Mouse (Mus musculus) MEL (cell line): ENCODE measurements at regions not wholly inside any gene's neighbourhood (a gene's known extent, or its start where the extent isn't known, plus 50 kb on each side); places are given as distances from the start of the nearest gene placed in this dataset.

Source experiments
- BHLHE40 ChIP-seq: IDR thresholded peaks from 2 replicates; pipeline ENCODE4 v1.6.1; 2012; ENCODE audit warnings: low read depth, mild to moderate bottlenecking, inconsistent platforms, low read length, improper control_type of control experiment, borderline replicate concordance
- CTCF ChIP-seq, 3 experiments: IDR thresholded peaks in 2 of 3; conservative IDR thresholded peaks in 1 of 3; 2 replicates each; pipeline ENCODE4 v1.5.1; 2011 to 2012; ENCODE audit warnings: low read length in 3 of 3, low read depth in 2 of 3, mild to moderate bottlenecking in 2 of 3, improper control_type of control experiment in 1 of 3, inconsistent platforms in 1 of 3, mixed read lengths in 1 of 3, moderate library complexity in 1 of 3; ENCODE audit not compliant: control insufficient read depth in 1 of 3, insufficient read depth in 1 of 3, poor library complexity in 1 of 3, severe bottlenecking in 1 of 3
- ELF1 ChIP-seq: IDR thresholded peaks from 2 replicates; pipeline ENCODE4 v1.6.1; 2014; ENCODE audit warnings: low read depth, mild to moderate bottlenecking, inconsistent platforms, low read length, improper control_type of control experiment, moderate library complexity
- EP300 ChIP-seq, 2 experiments: IDR thresholded peaks; 2 replicates each; pipeline ENCODE4 v1.6.1; 2011; ENCODE audit warnings: improper control_type of control experiment in 2 of 2, low read length in 2 of 2, low read depth in 1 of 2, mild to moderate bottlenecking in 1 of 2
- KAT2A ChIP-seq: conservative IDR thresholded peaks from 2 replicates; pipeline ENCODE4 v1.6.1; 2012; ENCODE audit warnings: low read depth, low read length, improper control_type of control experiment, inconsistent platforms
- MAFK ChIP-seq: IDR thresholded peaks from 2 replicates; pipeline ENCODE4 v1.6.1; 2011; ENCODE audit warnings: low read depth, mild to moderate bottlenecking, low read length, improper control_type of control experiment, borderline replicate concordance
- MYB ChIP-seq: IDR thresholded peaks from 2 replicates; pipeline ENCODE4 v1.6.1; 2011; ENCODE audit warnings: mild to moderate bottlenecking, low read depth, low read length, improper control_type of control experiment
- POLR2A ChIP-seq, 2 experiments: IDR thresholded peaks; 2 replicates each; pipeline ENCODE4 v1.6.1; 2011 to 2012; ENCODE audit warnings: low read length in 2 of 2, mild to moderate bottlenecking in 2 of 2, control low read depth in 1 of 2, improper control_type of control experiment in 1 of 2, low read depth in 1 of 2, moderate library complexity in 1 of 2; ENCODE audit not compliant: control insufficient read depth in 1 of 2, insufficient read depth in 1 of 2, poor library complexity in 1 of 2
- USF2 ChIP-seq, 2 experiments: IDR thresholded peaks; 2 replicates each; pipeline ENCODE4 v1.6.1; 2011 to 2012; ENCODE audit warnings: improper control_type of control experiment in 2 of 2, low read length in 2 of 2, borderline replicate concordance in 1 of 2, inconsistent platforms in 1 of 2, low read depth in 1 of 2, mild to moderate bottlenecking in 1 of 2; ENCODE audit not compliant: insufficient read depth in 1 of 2
- ZKSCAN1 ChIP-seq: IDR thresholded peaks from 2 replicates; pipeline ENCODE4 v1.6.1; 2012; ENCODE audit warnings: low read depth, mild to moderate bottlenecking, inconsistent platforms, low read length, improper control_type of control experiment, moderate library complexity

DNA sequence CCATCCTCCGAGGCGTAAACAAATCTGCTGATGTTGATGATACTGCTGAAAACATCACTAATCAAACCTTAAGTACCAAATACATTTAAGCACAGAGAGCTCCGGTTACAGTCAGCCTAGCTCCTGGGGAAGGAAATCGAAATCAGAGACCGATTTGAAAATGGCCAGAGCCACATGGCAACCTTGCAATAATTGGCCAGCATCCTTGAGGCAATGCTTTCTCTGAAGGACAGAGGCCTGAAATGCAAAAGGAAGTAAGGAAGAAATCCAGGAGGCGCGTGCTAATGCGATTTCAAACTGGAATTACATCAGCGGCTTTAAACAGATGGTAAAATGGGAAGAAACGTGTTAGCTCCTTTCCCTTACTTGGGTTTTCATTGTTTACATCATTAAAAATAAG lies 177.1 kb downstream of the Sec61b start:
- TF ChIP-seq EP300 (IDR thresholded peaks at IDR 0.05; ENCODE audit: low read depth in 1 of 2, low read length in 2 of 2) (no peak), USF2 (IDR thresholded peaks at IDR 0.05; ENCODE audit: borderline replicate concordance in 1 of 2, insufficient read depth in 1 of 2, low read depth in 1 of 2, low read length in 2 of 2) (no peak), KAT2A (no peak), ZKSCAN1 (no peak), ELF1 (no peak), POLR2A (IDR thresholded peaks at IDR 0.05; ENCODE audit: control insufficient read depth in 1 of 2, insufficient read depth in 1 of 2, low read depth in 1 of 2, low read length in 2 of 2, poor library complexity in 1 of 2) (no peak), BHLHE40 (no peak), MAFK (no peak), MYB (no peak), CTCF (IDR thresholded peaks at IDR 0.05 in 2 of 3, conservative IDR thresholded peaks at IDR 0.05 in 1 of 3; ENCODE audit: control insufficient read depth in 1 of 3, insufficient read depth in 1 of 3, low read depth in 2 of 3, low read length in 3 of 3, poor library complexity in 1 of 3, severe bottlenecking in 1 of 3) (no peak)
